Mouse (Mus musculus) neural tube, embryonic 11.5 days (tissue): Measurements from ENCODE around the gene Gm20388. TPM values are rescaled to one million over a fixed set of nuclear protein-coding genes. Genes with fewer than 3 reads are reported as not detected.

Source experiments
- ATAC-seq: fragments of 200-750 bp; cut with Nextera tagmentation; 2 replicates; pipeline ENCODE4 v1.8.0; 2017; ENCODE audit warnings: moderate number of reproducible peaks, mild to moderate bottlenecking, moderate TSS enrichment, moderate library complexity; ENCODE audit not compliant: insufficient read depth, low FRiP score, low TSS enrichment
- DNase-seq: peaks from one replicate; pipeline ENCODE4 v3.0.0-alpha.2; 2015; ENCODE audit warnings: low spot score
- H3K27ac ChIP-seq: fragments of 300-500 bp; sonication (generic); 2 replicates; pipeline ENCODE4 v1.5.1; 2014; ENCODE audit warnings: low read depth, mild to moderate bottlenecking, low read length
- H3K27me3 ChIP-seq: fragments of 300-500 bp; sonication (generic); 2 replicates; pipeline ENCODE4 v1.6.1; 2014; ENCODE audit warnings: mild to moderate bottlenecking, low read length, mixed read lengths; ENCODE audit not compliant: control insufficient read depth, insufficient read depth
- H3K36me3 ChIP-seq: fragments of 300-500 bp; sonication (generic); 2 replicates; pipeline ENCODE4 v1.6.1; 2014; ENCODE audit warnings: mild to moderate bottlenecking, low read length, moderate library complexity, mixed read lengths; ENCODE audit not compliant: control insufficient read depth, insufficient read depth
- H3K4me1 ChIP-seq: fragments of 300-500 bp; sonication (generic); 2 replicates; pipeline ENCODE4 v1.6.1; 2014; ENCODE audit warnings: low read length, mixed read lengths; ENCODE audit not compliant: control insufficient read depth, insufficient read depth
- H3K4me2 ChIP-seq: fragments of 300-500 bp; sonication (generic); 2 replicates; pipeline ENCODE4 v1.6.1; 2014; ENCODE audit warnings: low read depth, mild to moderate bottlenecking, moderate library complexity
- H3K4me3 ChIP-seq: fragments of 300-500 bp; sonication (generic); 2 replicates; pipeline ENCODE4 v1.5.1; 2014; ENCODE audit warnings: low read depth, low read length
- H3K9ac ChIP-seq: fragments of 300-500 bp; sonication (generic); 2 replicates; pipeline ENCODE4 v1.6.1; 2014; ENCODE audit warnings: mild to moderate bottlenecking, low read length
- H3K9me3 ChIP-seq: fragments of 300-500 bp; sonication (generic); 2 replicates; pipeline ENCODE4 v1.6.1; 2016; ENCODE audit warnings: low read length; ENCODE audit not compliant: control insufficient read depth
- WGBS: fragments of 180-500 bp; shearing (Covaris S2); extraction: QIAGEN DNeasy Blood & Tissue Kit; methylation state at CpG from one replicate; pipeline ENCODE4 v1.1.7; 2014; 5-methylcytosine and 5-hydroxymethylcytosine counted together
- polyA plus RNA-seq: library from polyadenylated mRNA; unstranded; fragments of >200 nt; fragmentation: Nextera tagmentation; extraction: Ambion mirVana; gene quantifications from 2 replicates; pipeline ENCODE4 v1.2.1, GENCODE M21; 2014

Gm20388 gene
- polyA plus RNA-seq, 1 experiment from 2014 or later: not detected

DNA sequence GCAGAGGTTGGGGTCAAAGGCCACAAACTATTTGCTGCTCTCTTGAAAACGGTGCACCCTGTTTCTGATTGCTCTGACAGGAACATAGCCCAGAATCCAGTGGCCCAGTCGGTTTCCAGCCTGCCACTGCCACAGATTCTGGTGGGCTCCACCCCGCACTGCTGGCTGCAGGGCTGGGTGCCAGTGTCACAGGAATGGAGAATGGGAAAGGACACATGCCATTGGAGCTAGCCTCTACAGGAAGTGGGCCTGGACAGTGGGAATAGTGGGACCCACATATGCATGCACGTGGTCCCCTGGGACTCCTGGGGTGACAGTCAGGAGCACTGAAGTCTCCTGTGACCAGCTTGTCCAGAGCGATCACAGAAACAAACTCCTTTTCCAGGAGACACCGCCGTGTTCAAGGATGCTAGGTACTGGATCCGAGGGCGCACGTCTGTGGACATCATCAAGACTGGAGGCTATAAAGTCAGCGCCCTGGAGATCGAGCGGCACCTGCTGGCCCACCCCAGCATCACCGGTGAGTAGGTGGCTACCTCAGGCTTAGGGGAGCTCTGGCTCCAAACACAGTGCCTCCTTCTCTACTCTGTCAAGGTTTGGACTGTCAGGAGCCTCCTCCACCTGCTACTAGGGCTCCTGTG, 2902.1 kb downstream of the Gm20388 start:
- 70% methylated on average over 14 of the region's 14 CpGs for WGBS
- H3K4me2 ChIP-seq: no peak overlapping the region
- H3K27me3 ChIP-seq: no peaks in the 10 kb centered on the region
- ATAC-seq: no peak
- no peaks in the 10 kb centered on the region for H3K9me3 ChIP-seq
- no peak overlapping the region for H3K4me3 ChIP-seq
- no peak overlapping the region for H3K9ac ChIP-seq
- no peaks in the 10 kb centered on the region; the same call in 1 of the 2 replicates for H3K36me3 ChIP-seq
- H3K27ac ChIP-seq: no peak overlapping the region
- peaks cover 8% of the 10 kb centered on the region; the same call in 1 of the 2 replicates for H3K4me1 ChIP-seq
- no peak for DNase-seq

DNA sequence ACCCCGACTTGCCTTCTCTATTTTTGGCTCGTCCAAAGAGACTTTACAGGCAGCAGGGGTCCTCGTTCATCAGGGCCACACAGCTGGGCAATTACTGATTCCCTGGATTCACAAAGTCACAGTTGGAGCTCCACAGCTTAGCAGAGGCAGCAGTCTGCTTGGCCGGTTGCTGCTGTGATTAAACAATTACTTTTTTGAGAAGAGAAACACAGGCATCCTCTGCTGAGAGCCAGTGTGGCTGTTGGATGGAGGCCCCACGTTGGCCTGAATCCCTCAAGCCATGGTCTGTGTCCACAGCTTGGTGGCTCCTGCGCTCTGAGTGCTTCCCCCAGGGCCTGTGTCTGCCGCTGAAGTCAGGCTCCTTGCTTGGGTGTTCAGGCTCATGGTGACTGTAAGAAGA, 2904.0 kb downstream of the Gm20388 start:
- DNase-seq: no peak
- H3K4me2 ChIP-seq: no peak overlapping the region
- H3K27me3 ChIP-seq: no peaks in the 10 kb centered on the region
- H3K9me3 ChIP-seq: no peaks in the 10 kb centered on the region
- no peaks in the 10 kb centered on the region; the same call in 1 of the 2 replicates for H3K36me3 ChIP-seq
- H3K4me3 ChIP-seq: no peak overlapping the region
- 22% methylated on average over 7 of the region's 7 CpGs for WGBS
- no peak overlapping the region for H3K27ac ChIP-seq
- peaks cover 9% of the 10 kb centered on the region; the same call in 1 of the 2 replicates for H3K4me1 ChIP-seq
- no peak for ATAC-seq
- H3K9ac ChIP-seq: no peak overlapping the region

DNA sequence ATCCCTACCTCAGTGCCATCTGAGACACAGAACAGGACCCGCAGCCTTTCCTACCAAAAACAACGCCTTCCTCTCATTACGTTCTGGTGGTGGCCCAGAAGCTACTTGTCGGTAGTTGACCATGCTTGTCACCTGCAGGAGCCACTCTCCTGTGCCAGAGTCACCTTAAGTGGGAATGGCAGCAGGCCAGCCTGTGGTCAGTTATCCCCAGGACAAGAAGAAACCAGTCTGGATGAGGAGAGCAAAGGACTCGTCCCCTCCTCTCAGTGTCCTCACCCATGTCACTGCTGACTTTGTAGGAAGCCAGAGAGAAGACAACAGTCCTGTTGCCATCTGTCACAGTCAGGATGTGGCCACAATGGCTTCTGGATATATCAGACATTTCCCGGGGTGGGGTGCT, 2906.3 kb downstream of the Gm20388 start:
- H3K4me3 ChIP-seq: no peak overlapping the region
- 91% methylated on average over 6 of the region's 6 CpGs for WGBS
- H3K4me2 ChIP-seq: no peak overlapping the region
- H3K9ac ChIP-seq: no peak overlapping the region
- ATAC-seq: no peak
- H3K4me1 ChIP-seq: peaks cover 6% of the 10 kb centered on the region; the same call in 1 of the 2 replicates
- no peaks in the 10 kb centered on the region; the same call in 1 of the 2 replicates for H3K36me3 ChIP-seq
- DNase-seq: no peak
- H3K9me3 ChIP-seq: no peaks in the 10 kb centered on the region
- H3K27ac ChIP-seq: no peak overlapping the region
- H3K27me3 ChIP-seq: no peaks in the 10 kb centered on the region

DNA sequence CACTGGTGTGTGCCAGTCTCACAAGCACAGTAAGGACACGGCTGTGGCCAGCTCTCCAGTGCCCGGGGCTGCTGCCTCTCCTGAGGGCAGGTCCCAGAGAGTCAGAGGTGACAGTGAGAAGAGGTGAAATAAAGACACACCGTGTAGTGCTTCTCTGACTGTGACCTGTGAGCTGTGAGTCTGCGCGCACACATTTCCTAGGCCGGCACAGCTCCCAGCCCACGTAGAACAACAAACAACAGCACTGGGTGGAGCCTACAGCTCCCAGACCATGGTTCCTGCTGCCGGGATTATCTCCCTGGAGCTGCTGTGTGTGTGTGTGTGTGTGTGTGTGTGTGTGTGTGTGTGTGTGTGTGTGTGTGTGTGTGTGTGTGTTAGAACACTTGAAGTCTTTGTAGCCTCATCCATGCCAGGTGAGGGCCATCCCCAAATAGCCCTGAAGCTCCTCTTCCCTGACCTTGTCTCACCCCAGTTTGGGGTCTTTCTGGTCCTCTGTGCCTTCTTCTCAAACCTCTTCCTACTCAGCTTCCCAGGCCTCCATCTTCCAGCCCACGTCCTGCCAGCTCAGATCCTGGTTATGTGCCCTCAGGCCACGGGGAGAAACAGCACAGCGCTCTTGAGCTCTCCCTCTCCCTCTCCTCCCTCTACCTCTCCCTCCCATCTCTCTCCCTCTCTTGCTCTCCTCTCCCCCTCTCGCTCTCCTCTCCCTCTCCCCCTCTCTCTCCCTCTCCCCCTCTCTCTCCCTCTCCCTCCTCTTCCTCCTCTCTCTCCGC, 2907.3 kb downstream of the Gm20388 start:
- no peak overlapping the region for H3K4me2 ChIP-seq
- peaks cover 2% of the 10 kb centered on the region; the same call in 1 of the 2 replicates for H3K4me1 ChIP-seq
- H3K9ac ChIP-seq: no peak overlapping the region
- H3K27ac ChIP-seq: no peak overlapping the region
- H3K27me3 ChIP-seq: no peaks in the 10 kb centered on the region
- no peak for DNase-seq
- H3K9me3 ChIP-seq: no peaks in the 10 kb centered on the region
- no peak overlapping the region for H3K4me3 ChIP-seq
- 53% methylated on average over 13 of the region's 13 CpGs for WGBS
- no peaks in the 10 kb centered on the region; the same call in 1 of the 2 replicates for H3K36me3 ChIP-seq
- ATAC-seq: no peak

DNA sequence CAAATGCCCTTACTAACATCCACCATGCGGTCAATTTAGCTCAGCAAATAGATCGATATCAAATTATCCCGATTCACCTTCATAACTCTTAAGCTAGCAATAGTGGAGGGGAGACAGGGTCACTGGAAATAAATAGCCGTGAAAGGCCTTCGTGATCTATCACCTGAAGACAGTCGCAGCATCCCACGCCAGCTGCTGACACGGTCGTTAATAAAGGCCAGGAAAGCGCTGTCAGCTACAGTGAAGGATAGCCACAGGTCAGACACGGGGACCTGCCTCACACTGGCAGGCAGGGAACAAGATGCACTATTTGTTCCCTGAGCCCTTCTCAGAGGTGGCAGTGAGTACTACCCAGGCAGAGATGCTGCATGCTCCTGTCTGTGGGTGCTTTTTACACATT, 2909.1 kb downstream of the Gm20388 start:
- Histone ChIP-seq H3K4me1 (peaks cover 2% of the 10 kb centered on the region; the same call in 1 of the 2 replicates), H3K27ac (no peak overlapping the region), H3K36me3 (no peaks in the 10 kb centered on the region), H3K4me2 (no peak overlapping the region), H3K4me3 (no peak overlapping the region), H3K27me3 (no peaks in the 10 kb centered on the region), H3K9me3 (no peaks in the 10 kb centered on the region), H3K9ac (no peak overlapping the region)
- WGBS: 53% methylated on average over 11 of the region's 11 CpGs
- no peak for ATAC-seq
- no peak for DNase-seq

DNA sequence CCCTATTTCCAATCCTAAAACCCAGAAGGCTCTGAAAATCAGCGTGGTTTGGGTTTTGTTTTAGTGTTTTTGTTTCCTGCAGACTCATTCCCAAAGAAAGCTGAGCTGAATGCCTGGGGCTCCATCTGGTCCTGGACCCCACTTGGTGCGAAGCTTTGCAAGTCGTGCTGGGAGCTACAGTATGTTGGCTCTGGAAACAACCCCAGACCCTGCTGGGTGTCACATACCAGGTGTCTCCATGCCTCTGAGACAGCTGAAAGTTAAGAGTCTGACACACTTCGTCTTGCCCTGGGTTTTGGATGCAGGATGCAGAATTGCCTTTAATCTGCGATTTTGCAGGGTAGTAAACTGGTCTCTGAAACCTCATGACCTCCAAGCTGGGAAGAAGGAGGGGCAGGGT, 2913.9 kb downstream of the Gm20388 start:
- DNase-seq: no peak
- Histone ChIP-seq H3K4me3 (no peak overlapping the region), H3K9ac (no peak overlapping the region), H3K9me3 (no peaks in the 10 kb centered on the region), H3K4me1 (peaks cover 4% of the 10 kb centered on the region; the same call in 1 of the 2 replicates), H3K4me2 (no peak overlapping the region), H3K27me3 (no peaks in the 10 kb centered on the region), H3K36me3 (no peaks in the 10 kb centered on the region), H3K27ac (no peak overlapping the region)
- 37% methylated on average over 5 of the region's 5 CpGs for WGBS
- ATAC-seq: no peak

DNA sequence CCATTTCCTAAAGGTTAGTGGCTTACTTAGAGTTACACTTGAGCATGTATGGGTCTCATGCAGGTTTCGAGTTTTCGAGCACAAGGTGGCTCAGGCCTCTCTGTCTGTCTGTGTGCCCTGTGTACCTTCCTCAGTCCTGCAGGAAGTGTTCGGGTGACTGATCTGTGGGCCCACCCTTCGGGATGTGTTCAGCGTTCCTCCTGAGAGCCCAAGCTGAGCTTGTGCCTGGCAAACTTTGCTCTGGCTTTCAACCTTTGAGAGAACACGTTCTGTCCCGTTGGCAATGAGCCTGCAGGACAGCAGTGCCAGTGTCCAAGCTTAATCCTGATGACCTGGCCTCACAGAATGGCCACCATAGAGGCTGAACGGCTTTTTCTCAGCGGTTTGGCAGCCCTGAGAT, 2914.3 kb downstream of the Gm20388 start:
- Histone ChIP-seq H3K4me2 (no peak overlapping the region), H3K27ac (no peak overlapping the region), H3K9me3 (no peaks in the 10 kb centered on the region), H3K36me3 (no peaks in the 10 kb centered on the region), H3K4me3 (no peak overlapping the region), H3K27me3 (no peaks in the 10 kb centered on the region), H3K4me1 (peaks cover 4% of the 10 kb centered on the region; the same call in 1 of the 2 replicates), H3K9ac (no peak overlapping the region)
- 81% methylated on average over 9 of the region's 9 CpGs for WGBS
- DNase-seq (no peak), ATAC-seq (no peak)

DNA sequence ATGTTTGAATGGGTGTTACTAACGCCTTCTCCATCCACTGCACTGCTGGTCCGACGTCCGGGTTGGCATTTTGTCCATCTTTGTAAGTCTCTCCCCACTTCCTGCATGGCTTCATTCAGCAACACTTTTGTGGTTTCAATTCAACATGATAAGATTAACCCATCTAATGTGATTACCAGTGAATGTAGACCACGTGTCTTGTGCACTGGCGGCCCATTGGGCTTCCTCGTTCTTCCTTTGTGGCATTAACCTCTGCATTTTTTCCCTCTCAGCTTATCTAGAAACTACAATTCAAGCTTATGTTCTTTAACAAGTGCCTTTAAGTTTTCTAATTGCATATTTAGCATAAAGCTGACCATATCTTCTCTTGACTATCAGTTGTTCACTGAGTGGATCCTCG, 2914.8 kb downstream of the Gm20388 start:
- ATAC-seq: no peak
- 86% methylated on average over 8 of the region's 8 CpGs for WGBS

More for the DNA sequence above, 2914.8 kb downstream of the Gm20388 start:
- Histone ChIP-seq H3K4me3 (no peak overlapping the region), H3K4me1 (peaks cover 4% of the 10 kb centered on the region; the same call in 1 of the 2 replicates), H3K36me3 (no peaks in the 10 kb centered on the region), H3K9me3 (no peaks in the 10 kb centered on the region), H3K27me3 (no peaks in the 10 kb centered on the region), H3K9ac (no peak overlapping the region), H3K27ac (no peak overlapping the region), H3K4me2 (no peak overlapping the region)
- DNase-seq: no peak
